ENCODE assay signal across 9 mouse cellular contexts in the genomic region with DNA sequence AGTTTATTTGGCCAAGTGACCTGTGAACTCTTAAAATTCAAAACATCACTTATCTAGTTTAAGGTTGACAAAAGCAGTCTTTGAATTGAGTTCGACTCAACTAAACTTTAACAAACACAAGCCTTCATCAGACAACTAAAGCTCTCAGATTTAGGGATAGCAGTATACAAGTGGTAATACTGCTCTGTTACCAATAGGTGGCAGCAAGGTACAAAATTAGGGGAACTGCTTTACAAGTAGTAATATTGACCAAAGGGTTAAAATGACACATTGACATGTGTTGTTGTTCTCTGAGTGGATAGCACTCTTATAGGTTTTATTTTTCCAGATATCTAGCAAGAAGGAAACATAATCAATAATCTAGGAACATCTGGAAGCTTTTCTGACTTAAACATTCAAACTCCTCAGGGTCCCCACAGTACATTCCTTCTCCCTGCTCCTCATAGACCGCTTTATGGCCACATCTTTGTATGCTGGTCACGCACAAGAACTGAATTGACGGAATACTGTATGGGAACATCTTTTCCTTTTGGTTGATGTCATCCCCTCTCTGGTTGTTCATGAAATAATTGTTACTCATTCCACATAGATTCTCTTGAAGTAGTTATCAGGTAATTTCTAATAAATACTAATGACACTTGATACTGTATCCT. TPM values are rescaled to one million over a fixed set of nuclear protein-coding genes. Genes with fewer than 3 reads are reported as not detected.
DNase-seq lines count a peak whose midpoint lies in the region; ATAC-seq and TF ChIP-seq lines count a peak whose summit lies in the region.
"Had no signal": no experiment of that assay in that cellular context is flagged by ENCODE, and none has a peak within 500 bp of the region (broad histone marks: within the 10 kb centered on the region; RNA-seq: fewer than 3 reads in every experiment).

No protein-coding gene starts in this region.

- in situ Hi-C loops in ES-E14 (cut with MboI; ENCODE audit: low sequenced_read_pairs in 2 of 2, unreplicated experiment in 2 of 2) = no loop called here

- no peaks in the 10 kb centered on the region for H3K4me1 ChIP-seq in liver, adult 2 months (ENCODE audit: control insufficient read depth, insufficient read depth, low read length)
- H3K4me1 ChIP-seq in liver, embryonic 12.5 days = no peaks in the 10 kb centered on the region
- H3K4me1 ChIP-seq in ES-E14 (ENCODE audit: control insufficient read depth in 2 of 2, insufficient read depth in 2 of 2, low read length in 2 of 2, poor library complexity in 1 of 2) = no peaks in the 10 kb centered on the region

- no peaks in the 10 kb centered on the region for H3K27me3 ChIP-seq in liver, adult 2 months (ENCODE audit: control insufficient read depth, insufficient read depth, low read length)
- H3K27me3 ChIP-seq in liver, embryonic 12.5 days (replicated peaks) = no peaks in the 10 kb centered on the region

- no peak for TF ChIP-seq POLR2A in liver, adult 2 months (IDR thresholded peaks at IDR 0.05; ENCODE audit: extremely low read depth, insufficient read depth, low read length)

- H3K36me3 ChIP-seq in liver, adult 2 months (ENCODE audit: control insufficient read depth, insufficient read depth, low read length) = no peaks in the 10 kb centered on the region
- H3K36me3 ChIP-seq in liver, embryonic 12.5 days = no peaks in the 10 kb centered on the region
- no peaks in the 10 kb centered on the region for H3K36me3 ChIP-seq in ES-E14 (ENCODE audit: control insufficient read depth, insufficient read depth, low read length, poor library complexity, severe bottlenecking)

- no peak overlapping the region for H3K4me2 ChIP-seq in liver, embryonic 12.5 days

- 56% methylated on average over 4 of the region's 4 CpGs for WGBS in liver, adult 2 months
- 52% methylated on average over 4 of the region's 4 CpGs for WGBS in liver, embryonic 12.5 days (ENCODE audit: insufficient replicate concordance)

- H3K9ac ChIP-seq in liver, adult 2 months (ENCODE audit: low read depth, low read length) = no peak overlapping the region
- no peak overlapping the region for H3K9ac ChIP-seq in liver, embryonic 12.5 days
- H3K9ac ChIP-seq in ES-E14 (ENCODE audit: insufficient read depth, low read depth, low read length, poor library complexity, severe bottlenecking) = no peak overlapping the region

- H3K27ac ChIP-seq in liver, adult 2 months (replicated peaks; ENCODE audit: insufficient read depth, low read depth, low read length) = no peak overlapping the region
- H3K27ac ChIP-seq in liver, embryonic 12.5 days = no peak overlapping the region
- no peak overlapping the region for H3K27ac ChIP-seq in ES-E14 (ENCODE audit: insufficient read depth, low read depth, low read length, poor library complexity, severe bottlenecking)

- DNase-seq in liver, adult 2 months (ENCODE audit: extremely low read depth, low read depth, low spot score) = peak; percentile 32
- DNase-seq in ES-E14 (ENCODE audit: low read depth, low spot score) = no peak
- peak; percentile 4 for DNase-seq in c-Kit-positive CD71-negative TER-119-negative erythroid progenitor cells, embryonic 14.5 days (ENCODE audit: low read depth)
- no peak for DNase-seq in spleen, postnatal 14 days (ENCODE audit: low spot score in 2 of 2)
- DNase-seq in left cerebral cortex, adult 8-10 months (ENCODE audit: low spot score in 2 of 2) = no peak
- DNase-seq: kidney, adult 8-10 months; right cerebral cortex, postnatal 25 days had no signal

- no peaks in the 10 kb centered on the region for H3K79me2 ChIP-seq in liver, adult 2 months (ENCODE audit: control insufficient read depth, insufficient read depth, low read length)

- H3K4me3 ChIP-seq in liver, adult 2 months (ENCODE audit: insufficient read depth, low read depth, low read length) = no peak overlapping the region
- H3K4me3 ChIP-seq in liver, embryonic 12.5 days = no peak overlapping the region
- H3K4me3 ChIP-seq in ES-E14 (ENCODE audit: insufficient read depth in 1 of 2, low read depth in 1 of 2, low read length in 2 of 2, poor library complexity in 1 of 2, severe bottlenecking in 1 of 2) = no peak overlapping the region

- ATAC-seq in liver, embryonic 12.5 days = no peak
- ATAC-seq in megakaryocyte progenitor cell, adult 5-6 weeks (replicated peaks; ENCODE audit: poor library complexity) = peak; percentile 88

- no peak for TF ChIP-seq CTCF in liver, adult 2 months (IDR thresholded peaks at IDR 0.05; ENCODE audit: low read depth, low read length)

- H3K9me3 ChIP-seq in liver, embryonic 12.5 days (replicated peaks) = no peaks in the 10 kb centered on the region
- H3K9me3 ChIP-seq in ES-E14 (ENCODE audit: control insufficient read depth, insufficient read depth, low read depth, low read length) = no peaks in the 10 kb centered on the region

TF ChIP-seq in ES-E14, 5 proteins besides CTCF, POLR2A, EP300 and RAD21:
- TF ChIP-seq MAFK (IDR thresholded peaks at IDR 0.05; ENCODE audit: insufficient read depth, low read depth, low read length) (no peak), CHD2 (IDR thresholded peaks at IDR 0.05; ENCODE audit: low read depth, low read length) (no peak), ZNF384 (IDR thresholded peaks at IDR 0.05; ENCODE audit: low read depth, low read length) (no peak), ZC3H11A (IDR thresholded peaks at IDR 0.05; ENCODE audit: borderline replicate concordance, low read depth, low read length) (peak; percentile 69; the same call in 1 of the 2 replicates), HCFC1 (IDR thresholded peaks at IDR 0.05; ENCODE audit: borderline replicate concordance, insufficient read depth, low read length) (no peak)

RNA-seq across cellular contexts. Expression of gene Vwde, which starts 23.7 kb away (rescaled TPM):
- total RNA-seq in liver, adult 2 months (2014; rRNA removed) = not detected in 2 replicates
- polyA plus RNA-seq in liver, adult 2 months (2012; rRNA removed) = not detected in 2 replicates
- polyA plus RNA-seq in liver, embryonic 12.5 days (2016; fragmentation: Nextera tagmentation; extraction: Ambion mirVana) = not detected in 2 replicates
- total RNA-seq in ES-E14 (2012; rRNA removed) = 0.05 and 0.13 TPM in 2 replicates
- not detected in 2 replicates for total RNA-seq in megakaryocyte progenitor cell, adult 5-6 weeks (2015)
- not detected in 2 replicates for total RNA-seq in megakaryocyte progenitor cell, adult 5-6 weeks (2017)
- total RNA-seq in left cerebral cortex, adult 8-10 months (2022) = not detected

Comparison
In these comparisons a context has a peak if more than half of its experiments do, and no peak if none do; other contexts are left out.
1. DNase-seq: peak in liver, adult 2 months (single experiment) and c-Kit-positive CD71-negative TER-119-negative erythroid progenitor cells, embryonic 14.5 days (single experiment); none in ES-E14 (single experiment), spleen, postnatal 14 days (0 of 2) and left cerebral cortex, adult 8-10 months (0 of 2).